Mouse (Mus musculus): ENCODE results near the gene Coasy. TPM values are rescaled to one million over a fixed set of nuclear protein-coding genes. Genes with fewer than 3 reads are reported as not detected.
A peak's percentile ranks its signal among the peaks of the same experiment; 100 is the strongest.

The Coasy gene
- polyA plus RNA-seq, 1 experiment from 2014 or later, result 54.9 TPM

DNA sequence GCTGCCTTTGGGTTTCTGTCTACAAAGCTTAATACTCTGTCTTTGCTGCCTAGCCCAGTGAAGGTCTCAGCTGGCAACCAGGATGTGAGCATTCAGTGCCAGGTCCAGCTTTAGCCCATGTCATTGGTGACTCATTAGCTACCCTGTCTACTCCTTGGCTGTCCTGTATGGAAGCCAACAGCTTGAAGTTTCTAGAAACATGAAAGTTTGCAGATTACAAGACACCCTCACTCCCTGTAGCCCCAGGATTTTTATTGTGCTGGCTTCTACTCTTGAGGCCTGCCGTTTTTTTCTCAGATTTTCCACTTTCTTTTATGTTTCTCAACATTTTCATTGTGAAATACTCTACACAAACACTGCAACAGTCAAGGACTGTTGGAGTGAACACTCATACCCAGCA lies 7.6 kb downstream of the Coasy start:
- H3K9me3 ChIP-seq (replicated peaks; ENCODE audit: control insufficient read depth, low read length), result no peaks in the 10 kb centered on the region
- ATAC-seq (no peak), DNase-seq (ENCODE audit: low spot score) (no peak)
- H3K9ac ChIP-seq (ENCODE audit: low read length), result no peak overlapping the region
- 83% methylated on average over 1 of the region's 1 CpGs for WGBS
- H3K4me1 ChIP-seq (ENCODE audit: control insufficient read depth, insufficient read depth, low read length), result peaks cover 21% of the 10 kb centered on the region
- peaks cover 58% of the 10 kb centered on the region for H3K36me3 ChIP-seq (ENCODE audit: control insufficient read depth, insufficient read depth, low read length)
- H3K4me2 ChIP-seq (ENCODE audit: low read length), result no peak overlapping the region
- H3K4me3 ChIP-seq (ENCODE audit: low read depth, low read length), result no peak overlapping the region
- H3K27ac ChIP-seq (ENCODE audit: low read depth, low read length), result no peak overlapping the region
- H3K27me3 ChIP-seq (replicated peaks; ENCODE audit: control insufficient read depth, insufficient read depth, low read length), result no peaks in the 10 kb centered on the region

DNA sequence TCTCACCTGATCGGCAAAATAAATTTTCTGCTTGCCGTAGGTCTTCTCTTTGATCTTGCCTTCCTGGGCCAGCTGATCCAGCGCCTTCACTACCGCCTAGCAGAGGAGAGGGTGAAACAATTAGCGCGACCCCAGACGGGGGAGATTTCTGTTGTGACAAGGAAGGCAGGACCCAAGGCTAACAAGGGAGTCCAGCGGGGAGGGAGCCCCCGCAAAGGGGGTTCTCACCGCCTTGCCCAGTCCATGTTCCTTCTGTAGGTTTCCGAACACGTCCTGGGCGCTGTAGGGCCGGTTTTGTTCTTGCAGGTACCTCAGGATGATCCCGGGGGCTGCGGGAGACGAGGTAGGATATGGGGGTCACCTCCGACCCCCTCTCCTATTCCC lies 12.6 kb downstream of the Coasy start:
- peak overlapping the region; percentile 92 for H3K4me2 ChIP-seq (ENCODE audit: low read length)
- no peak; the same call in 1 of the 2 replicates for ATAC-seq
- H3K9ac ChIP-seq (ENCODE audit: low read length), result peak overlapping the region; percentile 68
- peak overlapping the region; percentile 61; the same call in 1 of the 2 replicates for H3K27ac ChIP-seq (ENCODE audit: low read depth, low read length)
- peaks cover 6% of the 10 kb centered on the region; the same call in 1 of the 2 replicates for H3K4me1 ChIP-seq (ENCODE audit: control insufficient read depth, insufficient read depth, low read length)
- no peaks in the 10 kb centered on the region for H3K27me3 ChIP-seq (replicated peaks; ENCODE audit: control insufficient read depth, insufficient read depth, low read length)
- DNase-seq (ENCODE audit: low spot score), result peak; percentile 25
- H3K4me3 ChIP-seq (ENCODE audit: low read depth, low read length), result peak overlapping the region; percentile 55
- no peaks in the 10 kb centered on the region for H3K9me3 ChIP-seq (replicated peaks; ENCODE audit: control insufficient read depth, low read length)
- peaks cover 76% of the 10 kb centered on the region for H3K36me3 ChIP-seq (ENCODE audit: control insufficient read depth, insufficient read depth, low read length)
- under 1% methylated on average over 18 of the region's 18 CpGs for WGBS

DNA sequence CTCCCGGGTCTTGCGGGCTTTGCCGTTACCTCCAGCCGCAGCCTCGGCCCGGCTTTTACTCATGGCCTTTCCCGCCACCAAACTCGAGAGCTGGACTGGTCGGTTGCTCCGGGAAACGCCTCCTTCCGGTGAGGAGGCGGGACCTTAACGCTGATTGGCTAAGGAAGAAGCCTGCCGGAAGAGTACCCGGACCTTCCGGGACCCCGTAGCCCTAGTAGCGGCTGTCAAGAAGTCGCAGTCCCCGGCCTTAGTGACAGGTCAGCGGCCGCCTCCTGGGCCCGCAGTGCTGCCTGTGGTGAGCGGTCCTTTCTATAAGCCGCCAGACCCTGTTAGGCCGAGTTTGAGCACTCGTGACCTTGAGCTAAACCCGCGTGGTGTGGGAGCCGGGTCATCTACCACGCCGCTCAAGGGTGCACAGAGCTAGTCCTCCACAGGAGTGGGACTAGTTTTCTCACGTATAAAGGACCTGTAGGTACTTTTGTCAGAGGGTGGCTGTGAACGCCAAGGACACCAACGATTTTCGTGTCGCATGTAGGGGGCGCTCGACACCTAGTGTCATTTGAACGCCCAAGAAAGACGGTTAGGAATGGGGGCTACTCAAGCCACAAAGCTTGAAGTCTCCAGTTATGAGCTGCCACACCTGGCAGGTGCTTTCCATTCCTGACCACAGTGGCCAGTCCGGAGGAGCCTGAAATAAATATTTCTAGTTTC lies 13.1 kb downstream of the Coasy start, which contains the start of gene Psmc3ip:
Gene Psmc3ip (minus strand): TSS at position 123 of the 711 bp plus-strand sequence.
- no peaks in the 10 kb centered on the region for H3K9me3 ChIP-seq (replicated peaks; ENCODE audit: control insufficient read depth, low read length)
- H3K36me3 ChIP-seq (ENCODE audit: control insufficient read depth, insufficient read depth, low read length), result peaks cover 76% of the 10 kb centered on the region
- WGBS, result under 1% methylated on average over 43 of the region's 43 CpGs
- peak within 1 kb of the TSS; percentile 92 for H3K4me2 ChIP-seq (ENCODE audit: low read length)
- ATAC-seq (peak; percentile 98), DNase-seq (ENCODE audit: low spot score) (peak; percentile 97)
- no peaks in the 10 kb centered on the region for H3K27me3 ChIP-seq (replicated peaks; ENCODE audit: control insufficient read depth, insufficient read depth, low read length)
- H3K27ac ChIP-seq (ENCODE audit: low read depth, low read length), result peak within 1 kb of the TSS; percentile 61
- H3K4me1 ChIP-seq (ENCODE audit: control insufficient read depth, insufficient read depth, low read length), result peaks cover 6% of the 10 kb centered on the region; the same call in 1 of the 2 replicates
- H3K9ac ChIP-seq (ENCODE audit: low read length), result peak within 1 kb of the TSS; percentile 68
- peak within 1 kb of the TSS; percentile 55 for H3K4me3 ChIP-seq (ENCODE audit: low read depth, low read length)

DNA sequence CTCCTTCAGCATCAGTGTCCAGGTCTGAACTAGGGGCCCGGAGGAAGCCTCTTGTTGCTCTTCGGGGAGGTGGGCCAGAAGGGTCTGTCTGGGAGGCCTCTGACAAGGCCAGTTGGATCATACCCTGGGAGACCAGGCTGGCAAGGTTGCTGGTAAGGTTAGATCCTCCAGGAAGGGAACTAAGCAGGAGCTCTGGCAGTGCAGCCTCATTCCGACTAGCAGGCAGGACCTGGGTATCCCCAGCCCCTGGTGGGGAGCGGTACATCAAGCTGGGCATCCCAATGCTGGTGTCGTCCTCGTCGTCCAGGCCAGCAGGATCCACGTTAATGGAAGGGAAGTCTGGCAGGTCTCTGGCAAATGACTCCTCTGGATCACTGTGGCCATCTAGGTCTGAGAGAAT lies 15.9 kb downstream of the Coasy start:
- H3K9ac ChIP-seq (ENCODE audit: low read length), result no peak overlapping the region
- no peak overlapping the region for H3K27ac ChIP-seq (ENCODE audit: low read depth, low read length)
- H3K4me3 ChIP-seq (ENCODE audit: low read depth, low read length), result no peak overlapping the region
- peaks cover 74% of the 10 kb centered on the region for H3K36me3 ChIP-seq (ENCODE audit: control insufficient read depth, insufficient read depth, low read length)
- 94% methylated on average over 8 of the region's 8 CpGs for WGBS
- ATAC-seq (no peak), DNase-seq (ENCODE audit: low spot score) (no peak)
- H3K9me3 ChIP-seq (replicated peaks; ENCODE audit: control insufficient read depth, low read length), result no peaks in the 10 kb centered on the region
- H3K27me3 ChIP-seq (replicated peaks; ENCODE audit: control insufficient read depth, insufficient read depth, low read length), result no peaks in the 10 kb centered on the region
- H3K4me2 ChIP-seq (ENCODE audit: low read length), result no peak overlapping the region
- H3K4me1 ChIP-seq (ENCODE audit: control insufficient read depth, insufficient read depth, low read length), result peaks cover 6% of the 10 kb centered on the region; the same call in 1 of the 2 replicates

DNA sequence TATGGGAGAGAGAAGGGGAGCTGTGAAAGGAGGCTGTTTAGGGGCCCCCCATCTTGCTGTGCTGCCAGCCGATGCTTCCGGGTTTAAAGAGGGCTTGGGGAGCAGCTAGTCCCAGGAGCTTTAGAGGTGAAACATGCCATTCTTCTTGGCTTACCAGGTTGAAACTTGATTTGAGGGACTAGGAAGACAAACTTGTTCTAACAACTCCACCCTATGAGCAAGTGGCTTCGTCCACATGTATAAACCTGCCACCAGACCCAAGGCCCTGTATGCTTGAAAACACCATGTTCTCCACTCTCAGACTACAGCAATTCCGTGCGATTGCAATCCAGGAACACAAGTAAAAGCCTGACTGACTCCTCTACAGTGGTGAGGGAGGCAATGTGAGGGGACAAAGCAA lies 20.6 kb downstream of the Coasy start:
- no peaks in the 10 kb centered on the region for H3K4me1 ChIP-seq (ENCODE audit: control insufficient read depth, insufficient read depth, low read length)
- peaks cover 77% of the 10 kb centered on the region for H3K36me3 ChIP-seq (ENCODE audit: control insufficient read depth, insufficient read depth, low read length)
- no peak overlapping the region for H3K4me2 ChIP-seq (ENCODE audit: low read length)
- DNase-seq (ENCODE audit: low spot score), result no peak
- no peak overlapping the region for H3K4me3 ChIP-seq (ENCODE audit: low read depth, low read length)
- H3K27me3 ChIP-seq (replicated peaks; ENCODE audit: control insufficient read depth, insufficient read depth, low read length), result no peaks in the 10 kb centered on the region
- no peak for ATAC-seq
- WGBS, result 92% methylated on average over 5 of the region's 5 CpGs
- no peak overlapping the region for H3K9ac ChIP-seq (ENCODE audit: low read length)
- no peak overlapping the region for H3K27ac ChIP-seq (ENCODE audit: low read depth, low read length)
- H3K9me3 ChIP-seq (replicated peaks; ENCODE audit: control insufficient read depth, low read length), result no peaks in the 10 kb centered on the region

DNA sequence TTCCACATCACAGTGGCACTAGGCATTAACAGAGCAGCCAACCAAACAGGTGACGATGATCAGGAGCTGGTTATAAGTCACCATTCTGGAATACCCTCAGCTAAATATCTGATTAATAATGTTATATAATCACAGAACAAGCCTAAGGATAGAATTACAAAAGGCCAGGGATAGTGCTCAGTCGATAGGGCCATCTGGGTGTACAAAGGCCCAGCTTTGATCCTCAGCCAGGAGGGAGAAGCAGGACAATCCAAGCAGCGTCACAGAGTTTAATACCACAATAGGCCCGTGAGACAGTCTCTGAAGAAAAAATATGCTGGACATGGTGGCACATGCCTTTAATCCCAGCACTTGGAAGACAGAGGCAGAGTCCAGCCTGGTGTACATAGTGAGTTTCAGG lies 27.0 kb downstream of the Coasy start:
- Histone ChIP-seq H3K36me3 (ENCODE audit: control insufficient read depth, insufficient read depth, low read length) (peaks cover 16% of the 10 kb centered on the region), H3K27me3 (replicated peaks; ENCODE audit: control insufficient read depth, insufficient read depth, low read length) (no peaks in the 10 kb centered on the region), H3K9me3 (replicated peaks; ENCODE audit: control insufficient read depth, low read length) (no peaks in the 10 kb centered on the region), H3K4me1 (ENCODE audit: control insufficient read depth, insufficient read depth, low read length) (no peaks in the 10 kb centered on the region), H3K4me3 (ENCODE audit: low read depth, low read length) (no peak overlapping the region), H3K4me2 (ENCODE audit: low read length) (no peak overlapping the region), H3K27ac (ENCODE audit: low read depth, low read length) (no peak overlapping the region), H3K9ac (ENCODE audit: low read length) (no peak overlapping the region)
- ATAC-seq (no peak), DNase-seq (ENCODE audit: low spot score) (no peak)
- WGBS, result 71% methylated on average over 4 of the region's 4 CpGs

DNA sequence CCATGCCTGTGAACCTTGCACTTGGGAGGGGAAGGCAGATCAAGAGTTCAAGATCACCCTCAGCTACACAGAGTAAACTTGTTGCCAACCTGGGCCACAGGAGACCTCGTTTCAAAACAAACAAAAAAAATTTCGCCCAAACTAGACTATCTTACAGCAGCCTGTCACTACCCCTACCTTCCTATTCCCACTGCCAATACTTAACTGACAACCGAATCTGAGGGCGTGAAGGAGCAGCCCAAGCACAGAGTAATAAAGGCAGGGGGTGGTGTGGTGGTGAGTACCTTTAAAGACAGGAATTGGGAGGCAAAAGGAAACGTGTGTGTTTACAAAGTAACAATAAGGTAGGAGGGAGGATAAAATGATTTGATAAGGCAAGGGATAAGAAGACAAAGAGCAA lies 28.3 kb downstream of the Coasy start:
- no peak overlapping the region for H3K9ac ChIP-seq (ENCODE audit: low read length)
- no peak overlapping the region for H3K27ac ChIP-seq (ENCODE audit: low read depth, low read length)
- H3K27me3 ChIP-seq (replicated peaks; ENCODE audit: control insufficient read depth, insufficient read depth, low read length), result no peaks in the 10 kb centered on the region
- no peak overlapping the region for H3K4me2 ChIP-seq (ENCODE audit: low read length)
- no peak overlapping the region for H3K4me3 ChIP-seq (ENCODE audit: low read depth, low read length)
- WGBS, result 67% methylated on average over 5 of the region's 5 CpGs
- ATAC-seq (no peak), DNase-seq (ENCODE audit: low spot score) (no peak)
- peaks cover 2% of the 10 kb centered on the region; the same call in 1 of the 2 replicates for H3K36me3 ChIP-seq (ENCODE audit: control insufficient read depth, insufficient read depth, low read length)
- H3K4me1 ChIP-seq (ENCODE audit: control insufficient read depth, insufficient read depth, low read length), result peaks cover 4% of the 10 kb centered on the region
- no peaks in the 10 kb centered on the region for H3K9me3 ChIP-seq (replicated peaks; ENCODE audit: control insufficient read depth, low read length)

DNA sequence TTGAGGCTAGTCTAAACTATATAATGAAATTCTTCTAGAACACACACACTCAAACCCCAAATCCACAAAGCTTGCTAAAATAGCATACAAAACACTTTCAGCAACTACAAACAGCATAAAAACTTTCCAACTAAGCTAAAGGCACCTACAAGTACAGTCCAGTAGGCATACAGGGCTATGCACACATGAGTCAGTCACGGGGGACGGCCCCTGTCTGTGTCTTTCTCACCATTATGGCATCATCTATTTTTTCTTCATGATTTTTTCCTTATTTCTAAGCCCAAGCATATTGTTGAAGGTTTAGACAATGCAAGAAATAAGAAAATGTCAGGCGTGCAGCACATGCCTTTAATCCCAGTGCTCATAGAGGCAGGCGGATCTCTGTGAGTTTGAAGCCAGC lies 28.8 kb downstream of the Coasy start:
- DNase-seq (ENCODE audit: low spot score) (no peak), ATAC-seq (no peak)
- Histone ChIP-seq H3K9me3 (replicated peaks; ENCODE audit: control insufficient read depth, low read length) (no peaks in the 10 kb centered on the region), H3K4me3 (ENCODE audit: low read depth, low read length) (no peak overlapping the region), H3K27me3 (replicated peaks; ENCODE audit: control insufficient read depth, insufficient read depth, low read length) (no peaks in the 10 kb centered on the region), H3K4me1 (ENCODE audit: control insufficient read depth, insufficient read depth, low read length) (peaks cover 8% of the 10 kb centered on the region), H3K9ac (ENCODE audit: low read length) (no peak overlapping the region), H3K36me3 (ENCODE audit: control insufficient read depth, insufficient read depth, low read length) (no peaks in the 10 kb centered on the region; the same call in 1 of the 2 replicates), H3K4me2 (ENCODE audit: low read length) (no peak overlapping the region), H3K27ac (ENCODE audit: low read depth, low read length) (no peak overlapping the region)
- WGBS, result 86% methylated on average over 4 of the region's 4 CpGs

DNA sequence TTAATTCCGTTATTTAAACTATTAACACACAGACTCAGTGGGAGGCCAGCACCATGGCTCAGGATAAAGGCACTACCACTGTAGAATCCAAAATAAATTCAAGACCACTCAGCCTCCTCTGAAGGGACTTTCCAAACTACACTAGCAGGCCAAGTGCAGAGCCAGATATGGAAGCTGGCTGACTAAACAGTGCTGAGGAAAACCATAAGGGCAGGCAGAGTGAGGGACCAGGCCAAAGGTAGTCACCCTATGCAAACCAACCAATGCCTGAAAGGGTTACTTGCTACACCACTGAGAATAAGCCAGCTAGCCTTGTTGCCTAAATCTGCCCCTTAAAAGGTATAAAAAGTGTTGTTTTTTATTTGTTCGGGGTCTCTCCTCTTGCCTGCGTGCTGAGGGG lies 29.8 kb downstream of the Coasy start:
- ATAC-seq (no peak), DNase-seq (ENCODE audit: low spot score) (no peak)
- Histone ChIP-seq H3K27me3 (replicated peaks; ENCODE audit: control insufficient read depth, insufficient read depth, low read length) (no peaks in the 10 kb centered on the region), H3K9ac (ENCODE audit: low read length) (no peak overlapping the region), H3K36me3 (ENCODE audit: control insufficient read depth, insufficient read depth, low read length) (peaks cover 6% of the 10 kb centered on the region; the same call in 1 of the 2 replicates), H3K4me3 (ENCODE audit: low read depth, low read length) (no peak overlapping the region), H3K4me2 (ENCODE audit: low read length) (no peak overlapping the region), H3K9me3 (replicated peaks; ENCODE audit: control insufficient read depth, low read length) (no peaks in the 10 kb centered on the region), H3K4me1 (ENCODE audit: control insufficient read depth, insufficient read depth, low read length) (peaks cover 8% of the 10 kb centered on the region), H3K27ac (ENCODE audit: low read depth, low read length) (no peak overlapping the region)
- WGBS, result 82% methylated on average over 3 of the region's 3 CpGs

Data from forebrain, embryonic 14.5 days (tissue).